Mouse (Mus musculus) right cerebral cortex, postnatal 36 days (tissue): ENCODE data around the gene Flii.

Experiments used
- DNase-seq, 2 experiments: peaks; one replicate each; pipeline ENCODE4 v3.0.0; 2022; ENCODE audit warnings: low spot score in 2 of 2, mixed read lengths in 1 of 2

The Flii gene

DNA sequence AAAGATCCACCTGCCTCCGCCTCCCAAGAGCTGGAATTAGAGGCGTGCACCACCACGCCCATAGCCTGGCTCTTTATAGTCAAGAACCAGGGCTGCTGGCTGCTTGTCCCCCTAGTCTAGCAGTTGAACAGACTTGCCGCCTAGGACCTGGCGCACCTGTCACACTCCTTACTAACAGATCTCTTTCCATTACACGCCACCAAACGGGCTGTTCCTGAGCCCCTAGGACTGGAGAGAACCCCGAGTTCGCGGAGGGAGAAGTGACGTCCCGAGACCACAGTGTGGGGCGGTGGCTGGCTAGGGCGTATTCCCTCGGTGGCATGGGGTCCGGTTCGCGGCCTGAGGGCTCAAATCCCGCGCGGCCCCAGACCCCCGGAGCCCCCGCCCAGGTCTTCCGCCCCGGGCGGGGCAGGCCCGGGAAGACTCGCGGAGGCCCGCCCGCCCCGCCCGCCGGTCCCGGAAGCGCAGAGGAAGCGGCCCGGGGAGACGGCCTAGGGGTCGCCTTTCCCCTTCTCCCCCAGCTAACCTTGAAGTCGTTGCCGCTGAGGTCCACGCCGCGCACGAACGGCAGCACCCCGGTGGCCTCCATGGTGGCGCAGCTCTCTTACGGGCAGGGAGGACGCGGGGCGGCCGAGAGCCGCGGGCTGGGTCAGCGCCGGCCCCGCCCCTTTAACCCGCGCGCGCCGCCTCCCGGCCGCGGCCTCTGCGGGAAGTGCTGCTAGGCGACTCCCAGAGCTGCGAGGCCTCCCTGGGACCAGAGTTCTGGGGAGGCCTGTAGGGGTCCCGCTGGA, at the start of gene Flii:
Gene Flii (minus strand): TSS at position 663 of the 791 bp plus-strand sequence.
- DNase-seq = peak; percentile 41 to 49

DNA sequence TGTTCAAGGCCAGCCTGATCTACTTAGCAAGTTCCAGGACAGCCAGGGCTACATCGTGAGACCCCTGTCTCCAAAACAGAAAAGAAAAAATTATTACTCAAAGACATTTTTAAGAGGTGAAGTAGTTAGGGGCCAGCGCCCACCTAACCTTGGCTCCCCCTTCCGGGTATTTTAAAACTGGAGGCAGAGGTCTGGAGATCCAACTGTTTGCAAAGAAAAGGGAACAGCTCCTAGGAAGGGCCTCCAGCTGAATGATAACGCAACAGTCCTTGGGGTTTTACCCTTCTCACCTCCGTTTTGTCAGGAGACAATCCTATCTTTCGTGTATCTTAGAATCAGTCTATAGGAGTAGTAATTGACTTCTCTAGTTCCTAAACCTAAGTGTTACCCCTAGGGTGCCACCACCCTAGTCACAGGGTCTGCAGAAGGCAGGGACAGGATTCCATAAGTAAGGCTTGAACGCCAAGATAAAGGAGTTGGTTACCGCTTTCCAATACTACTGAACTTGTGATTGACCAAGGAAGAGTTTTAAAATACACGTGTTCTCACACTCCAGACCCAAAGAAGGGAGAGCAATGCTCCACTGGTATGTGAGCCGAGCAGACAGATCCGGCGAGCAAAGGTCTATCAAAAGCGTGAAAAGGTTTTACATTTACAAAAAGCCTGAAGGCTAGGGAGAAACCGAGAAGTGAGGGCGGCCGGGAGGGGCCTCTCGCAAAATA, 49.2 kb upstream of the Flii start:
- no peak for DNase-seq

DNA sequence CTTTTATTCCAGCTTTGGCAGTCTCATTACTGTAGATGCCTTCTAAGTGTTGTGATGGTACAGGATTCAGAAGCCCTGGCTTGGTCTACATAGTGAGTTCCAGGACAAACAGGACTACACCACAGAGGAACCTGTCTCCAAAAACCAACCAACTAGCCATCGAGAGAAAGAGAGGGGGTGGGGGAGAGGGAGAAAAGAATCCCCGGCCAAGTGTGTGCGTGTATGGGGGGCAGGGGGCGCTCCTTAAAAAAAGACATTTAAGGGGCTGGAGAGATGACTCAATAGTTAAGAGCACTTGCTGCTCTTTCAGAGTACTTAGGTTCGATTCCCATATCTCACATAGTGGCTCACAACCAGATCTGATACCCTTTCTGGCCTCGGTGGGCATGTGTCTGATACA, 48.5 kb upstream of the Flii start:
- no peak for DNase-seq

DNA sequence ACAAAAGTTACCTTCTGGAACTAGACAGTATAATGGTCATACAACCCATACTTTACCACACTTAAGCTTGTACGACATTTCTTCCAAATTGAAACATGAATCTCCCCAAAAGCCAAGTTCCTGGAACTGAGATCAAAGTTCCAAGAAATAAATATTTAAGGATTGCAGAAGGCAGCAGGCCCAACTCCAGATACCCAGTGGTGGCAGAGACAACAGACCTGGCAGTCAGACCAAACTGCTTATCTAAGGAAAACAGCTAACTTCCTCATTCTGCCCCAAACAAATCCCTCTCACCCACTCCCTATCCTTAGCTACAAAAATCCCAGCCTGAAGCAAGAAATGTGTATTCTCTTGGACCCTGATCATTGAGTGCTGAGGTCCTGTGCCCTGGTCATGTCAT, 47.8 kb upstream of the Flii start:
- DNase-seq = no peak

DNA sequence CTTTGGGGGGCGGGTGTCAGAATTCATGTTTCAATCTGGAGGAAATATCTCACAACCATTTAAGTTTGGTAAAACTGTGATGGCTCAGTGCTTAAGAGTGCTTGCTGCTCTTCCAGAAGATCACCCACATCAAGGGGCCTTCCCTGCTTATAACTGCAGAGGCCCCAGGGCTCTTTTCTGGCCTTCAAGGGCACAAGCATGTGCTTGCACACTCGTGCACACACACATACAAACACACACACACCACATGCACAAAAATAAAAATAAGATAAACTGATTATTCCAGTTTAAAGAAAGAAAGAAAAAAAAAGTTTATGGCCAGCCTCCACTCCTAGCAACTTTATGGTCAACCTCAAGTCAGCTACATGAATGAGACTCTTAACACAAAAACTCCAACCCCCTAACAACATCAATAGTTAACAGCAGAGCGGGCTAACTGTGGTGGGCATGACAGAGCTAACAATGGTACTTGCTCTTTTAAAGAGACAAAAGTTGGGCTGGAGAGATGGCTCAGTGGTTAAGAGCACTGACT, 47.2 kb upstream of the Flii start:
- no peak for DNase-seq

DNA sequence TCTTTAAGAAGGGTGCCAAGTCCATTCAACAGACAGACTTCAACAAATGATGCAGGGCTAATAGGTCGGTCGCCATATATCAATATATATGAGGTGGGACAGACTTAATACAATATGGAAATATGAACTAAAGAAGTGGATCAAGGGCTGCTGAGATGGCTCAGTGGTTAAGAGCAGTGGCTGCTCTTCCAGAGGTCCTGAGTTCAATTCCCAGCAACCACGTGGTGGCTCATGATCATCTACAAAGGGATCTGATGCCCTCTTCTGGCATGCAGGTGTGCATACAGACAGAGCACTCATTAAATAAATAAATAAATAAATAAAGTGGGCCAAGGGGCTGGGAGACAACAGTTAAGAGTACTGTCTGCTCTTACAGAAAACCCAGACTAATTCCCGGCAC, 45.1 kb upstream of the Flii start:
- no peak for DNase-seq

DNA sequence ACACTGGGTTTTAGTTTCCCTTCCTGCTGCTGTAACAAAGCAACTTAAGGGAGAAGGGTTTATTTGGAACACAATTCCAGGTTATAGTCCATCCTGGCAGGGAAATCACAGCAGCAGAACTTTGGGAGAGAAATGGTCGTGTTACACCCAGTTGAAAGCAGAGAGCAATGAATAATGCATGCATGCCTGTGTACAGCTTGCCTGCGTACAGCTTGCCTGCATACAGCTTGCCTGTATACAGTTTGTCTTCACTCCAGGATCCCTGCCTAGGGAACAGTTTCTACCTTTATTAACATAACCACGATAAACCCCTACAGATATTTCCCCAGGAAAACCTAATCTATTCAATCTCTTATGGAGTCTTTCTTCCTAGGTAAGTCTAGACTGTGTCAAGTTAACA, 43.7 kb upstream of the Flii start:
- no peak for DNase-seq

DNA sequence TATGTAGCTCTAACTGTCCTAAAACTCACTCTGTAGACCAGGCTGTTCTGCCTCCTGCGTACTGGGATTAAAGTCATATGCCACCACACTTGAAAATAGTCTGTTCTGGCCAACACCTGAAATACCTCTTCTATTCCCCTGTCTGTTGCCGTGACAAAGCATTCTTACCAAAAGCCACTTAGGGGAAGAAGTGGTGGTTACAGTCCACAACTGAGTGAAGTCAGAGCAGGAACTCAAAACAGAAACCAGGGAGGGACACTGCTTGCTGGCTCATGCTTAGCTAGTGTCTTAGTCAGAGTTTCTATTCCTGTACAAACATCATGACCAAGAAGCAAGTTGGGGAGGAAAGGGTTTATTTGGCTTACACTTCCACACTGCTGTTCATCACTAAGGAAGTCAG, 42.3 kb upstream of the Flii start:
- DNase-seq = no peak

DNA sequence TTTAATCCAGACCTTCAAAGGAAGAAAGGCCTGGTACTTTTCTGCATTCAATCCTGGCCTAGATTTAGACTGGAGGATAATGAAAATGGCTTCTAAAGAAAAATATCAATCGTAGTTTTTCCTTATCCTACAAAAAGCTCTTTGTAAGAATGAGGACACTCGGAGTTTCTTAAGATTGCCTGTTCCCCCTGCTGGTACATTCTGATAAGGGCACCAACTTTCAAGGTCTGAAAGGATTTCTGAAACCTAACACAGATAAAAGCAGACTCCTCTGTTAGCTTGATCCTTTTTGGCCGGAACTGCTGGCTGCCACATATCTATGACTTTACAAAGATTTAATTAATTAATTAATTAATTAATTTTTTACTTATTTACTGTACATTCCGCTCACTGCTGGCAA, 39.9 kb upstream of the Flii start:
- DNase-seq = no peak

DNA sequence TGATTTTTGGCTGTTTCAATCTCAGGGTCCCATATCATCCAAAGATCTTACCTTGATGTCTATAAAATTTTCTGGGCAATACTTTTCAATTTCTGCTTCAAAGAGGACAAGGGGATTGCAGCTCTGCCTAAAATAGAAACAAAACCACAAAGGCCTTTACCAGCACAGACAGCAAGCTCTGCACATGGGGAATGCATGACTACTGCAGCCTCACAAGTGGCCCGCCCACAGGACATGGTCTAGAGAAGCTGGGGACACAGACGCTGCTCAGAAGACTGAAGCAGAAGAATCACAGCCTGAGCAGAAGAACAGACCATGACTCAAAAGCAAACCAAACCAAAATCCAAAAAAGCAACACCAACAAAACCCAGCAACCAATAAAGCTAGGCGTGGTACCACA, 34.6 kb upstream of the Flii start:
- DNase-seq = no peak

DNA sequence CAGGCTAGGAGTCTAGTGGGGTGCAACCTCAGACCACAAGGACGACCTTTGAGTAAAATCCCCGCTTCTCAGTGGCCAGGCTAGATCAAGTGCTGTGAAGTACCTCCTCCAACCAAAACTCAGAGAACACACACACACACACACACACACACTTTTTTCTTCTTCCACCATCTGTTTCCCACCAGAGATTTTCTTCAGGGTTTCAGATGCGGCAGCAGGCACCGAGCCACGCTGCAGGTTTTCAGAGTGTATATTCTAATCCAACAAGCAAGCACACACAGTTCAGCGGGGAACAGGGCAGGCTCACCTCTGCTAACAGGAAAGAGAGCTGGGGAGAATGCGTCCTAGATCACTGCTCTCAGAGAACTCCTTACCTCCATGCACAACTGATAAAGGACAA, 28.5 kb upstream of the Flii start:
- no peak for DNase-seq

DNA sequence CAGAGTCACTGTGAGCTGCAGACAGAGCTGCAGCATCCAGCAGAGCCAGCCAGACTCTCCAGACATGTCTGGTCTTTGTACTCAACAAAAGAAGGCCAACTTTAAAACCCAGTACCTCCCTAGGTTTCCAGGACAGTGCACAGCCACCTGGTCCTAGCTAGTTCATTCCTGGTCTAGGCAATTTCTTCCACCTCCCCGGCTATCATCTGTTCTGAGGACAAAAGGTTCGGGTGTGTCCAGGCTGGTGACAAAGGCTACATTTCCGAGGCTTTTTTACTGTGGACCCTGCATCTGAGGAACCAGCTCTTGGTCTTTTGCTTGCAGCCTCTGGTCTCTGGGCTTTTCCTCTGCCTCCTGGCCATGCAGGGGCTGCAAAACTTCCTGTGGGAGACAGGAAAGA, 13.3 kb upstream of the Flii start:
- no peak for DNase-seq

DNA sequence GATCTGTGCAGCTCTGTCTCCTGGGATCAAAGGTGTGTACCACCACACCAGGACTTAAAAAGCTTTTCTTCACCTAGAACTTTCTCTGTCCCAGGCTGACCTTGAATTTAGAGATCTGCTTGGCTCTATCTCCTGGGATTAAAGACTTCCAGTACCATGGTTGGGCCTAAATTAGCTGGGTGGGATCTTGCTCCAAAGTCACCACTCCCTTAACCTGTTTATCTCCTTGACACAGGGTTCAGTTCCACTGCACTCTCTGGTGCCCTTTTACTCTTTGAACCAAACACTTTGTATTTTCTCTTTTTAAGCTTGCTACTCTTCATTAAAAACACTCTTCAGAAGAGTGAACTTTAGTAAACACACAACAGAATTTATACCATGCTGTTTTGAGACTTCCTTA, 10.4 kb upstream of the Flii start:
- no peak for DNase-seq

DNA sequence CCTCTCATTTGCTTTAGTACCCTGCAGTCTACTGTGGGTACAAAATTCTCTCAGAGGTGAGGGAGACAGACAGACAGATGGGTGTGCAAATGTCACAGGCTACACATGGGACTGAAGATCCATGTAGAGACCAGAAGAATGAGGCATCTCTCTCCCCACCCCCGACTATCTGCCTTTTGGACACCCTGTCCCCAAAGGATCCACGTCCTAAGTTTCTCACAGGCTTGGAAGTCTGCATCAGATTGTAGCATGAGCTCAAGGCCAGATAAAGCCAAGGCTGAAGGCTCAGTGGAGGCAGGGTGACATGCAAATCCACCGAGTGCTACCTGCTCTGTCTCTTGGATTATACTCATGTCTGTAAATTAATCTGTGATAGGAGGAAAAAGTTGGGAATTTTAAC, 9.4 kb upstream of the Flii start:
- no peak for DNase-seq

DNA sequence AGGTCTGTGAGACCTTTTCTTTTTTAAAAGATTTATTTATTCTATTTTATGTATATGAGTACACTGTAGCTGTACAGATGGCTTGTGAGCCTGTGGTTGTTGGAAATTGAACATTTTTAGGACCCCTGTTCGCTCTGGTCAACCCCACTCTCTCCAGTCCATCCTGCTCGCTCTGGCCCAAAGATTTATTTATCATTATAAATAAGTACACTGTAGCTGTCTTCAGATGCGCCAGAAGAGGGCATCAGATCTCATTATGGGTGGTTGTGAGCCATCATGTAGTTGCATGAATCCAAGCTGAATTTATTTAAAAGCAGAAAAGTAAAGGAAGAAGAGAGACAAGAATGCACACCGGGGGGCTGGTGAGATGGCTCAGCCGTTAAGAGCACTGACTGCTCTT, 8.1 kb upstream of the Flii start:
- no peak for DNase-seq

DNA sequence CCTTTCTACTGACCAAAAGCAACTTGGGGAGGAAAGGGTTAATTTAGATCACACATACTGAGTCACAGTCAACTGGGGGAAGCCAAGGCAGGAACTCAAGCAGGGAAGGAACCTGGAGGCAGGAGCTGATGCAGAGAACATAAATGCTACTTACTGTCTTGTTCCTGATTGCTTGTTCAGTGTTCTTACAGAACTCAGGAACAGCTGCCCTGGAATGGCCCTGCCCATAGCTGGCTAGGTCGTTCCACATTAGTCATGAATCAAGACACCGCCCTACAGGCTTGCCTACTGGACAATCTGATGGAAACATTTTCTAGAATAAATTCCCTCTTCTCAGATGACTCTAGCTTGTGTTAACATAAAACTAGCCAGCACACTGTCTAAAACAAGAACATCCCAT, 7.1 kb upstream of the Flii start:
- DNase-seq = no peak

DNA sequence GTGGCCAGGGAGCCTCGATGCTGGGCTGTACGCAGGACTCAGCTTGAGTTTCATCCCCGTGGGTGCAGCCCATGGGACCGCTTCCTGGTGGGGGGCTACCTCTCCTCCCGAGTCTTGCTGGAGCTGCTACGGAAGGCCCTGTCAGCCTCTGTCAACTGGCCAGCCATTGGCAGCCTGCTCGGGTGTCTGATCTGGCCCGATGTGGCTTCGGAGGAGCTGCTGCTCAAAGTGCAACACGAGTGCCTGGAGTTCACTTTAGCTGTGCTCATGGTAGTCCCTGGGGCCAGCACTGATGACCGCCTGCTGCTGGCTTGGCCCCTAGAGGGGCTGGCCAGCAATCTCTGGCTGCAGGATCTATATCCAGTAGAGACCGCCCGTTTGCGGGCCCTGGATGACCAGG, 4.2 kb upstream of the Flii start:
- no peak for DNase-seq

DNA sequence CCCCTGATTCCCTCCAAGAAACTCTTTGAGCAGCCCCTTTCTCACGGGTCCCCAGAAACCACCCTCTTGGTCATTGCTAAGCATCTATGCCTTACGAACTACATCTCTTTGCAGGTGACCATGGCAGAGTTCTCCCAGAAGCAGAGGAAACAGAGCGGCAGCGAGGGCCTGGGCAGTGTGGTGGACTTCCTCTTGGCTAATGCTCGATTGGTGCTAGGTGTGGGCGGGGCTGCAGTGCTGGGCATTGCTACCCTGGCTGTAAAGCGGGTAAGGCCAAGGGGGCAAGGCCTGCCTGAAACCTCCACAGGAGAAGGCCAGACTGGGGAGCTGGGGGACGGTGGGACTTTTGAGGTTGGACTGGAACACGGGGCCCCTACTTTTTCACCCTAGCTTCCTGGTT, 3.1 kb upstream of the Flii start:
- DNase-seq = no peak

DNA sequence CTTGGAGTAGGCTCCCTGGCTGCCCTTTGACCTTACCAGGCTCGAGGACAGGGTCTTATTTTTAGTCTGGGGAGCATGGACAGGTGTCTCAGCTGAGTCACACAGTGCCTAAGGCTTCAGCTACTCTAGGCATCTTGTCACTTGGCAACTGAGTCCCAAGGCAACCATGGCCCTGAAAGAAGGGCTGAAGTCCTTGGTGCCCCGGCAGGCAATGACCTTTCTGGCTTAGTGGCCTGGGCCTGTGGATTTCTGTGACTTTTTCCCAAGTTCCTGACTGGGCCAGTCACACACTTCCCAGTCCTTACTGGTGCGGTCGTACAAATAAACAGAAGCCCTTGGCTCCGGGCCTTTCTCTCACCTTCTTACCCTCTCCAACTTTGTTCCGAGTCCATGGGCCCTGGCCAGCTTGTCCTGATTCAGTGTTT, 2.2 kb upstream of the Flii start:
- no peak for DNase-seq

DNA sequence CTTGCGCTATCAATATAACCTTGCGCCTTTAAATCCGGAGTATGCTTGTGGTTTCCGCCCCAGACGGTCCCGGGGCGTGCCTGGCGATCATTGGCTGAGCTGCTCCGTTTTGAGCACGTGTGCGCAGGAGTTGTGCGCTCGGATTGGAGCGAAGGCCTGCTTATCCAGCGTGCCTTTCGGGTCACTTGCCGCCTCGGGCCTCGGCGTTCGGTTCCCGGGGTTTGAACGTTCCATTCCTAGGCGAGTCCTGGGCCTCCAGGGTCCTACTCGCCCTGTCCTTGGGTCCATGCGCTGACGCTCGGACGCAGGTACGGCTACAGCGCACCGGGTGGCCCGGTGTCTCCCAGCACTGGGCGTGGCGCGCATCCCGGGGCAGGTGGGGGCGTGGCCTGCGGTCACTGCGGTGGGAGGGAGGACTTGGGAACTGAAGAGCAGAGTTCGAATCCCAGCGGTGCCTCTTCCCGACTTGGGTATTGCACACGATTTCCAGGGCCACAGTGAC, 1.2 kb upstream of the Flii start, which contains the start of gene Mief2:
Gene Mief2 (plus strand): TSS at position 139 of the 502 bp plus-strand sequence.
- peak; percentile 94 to 95 for DNase-seq

DNA sequence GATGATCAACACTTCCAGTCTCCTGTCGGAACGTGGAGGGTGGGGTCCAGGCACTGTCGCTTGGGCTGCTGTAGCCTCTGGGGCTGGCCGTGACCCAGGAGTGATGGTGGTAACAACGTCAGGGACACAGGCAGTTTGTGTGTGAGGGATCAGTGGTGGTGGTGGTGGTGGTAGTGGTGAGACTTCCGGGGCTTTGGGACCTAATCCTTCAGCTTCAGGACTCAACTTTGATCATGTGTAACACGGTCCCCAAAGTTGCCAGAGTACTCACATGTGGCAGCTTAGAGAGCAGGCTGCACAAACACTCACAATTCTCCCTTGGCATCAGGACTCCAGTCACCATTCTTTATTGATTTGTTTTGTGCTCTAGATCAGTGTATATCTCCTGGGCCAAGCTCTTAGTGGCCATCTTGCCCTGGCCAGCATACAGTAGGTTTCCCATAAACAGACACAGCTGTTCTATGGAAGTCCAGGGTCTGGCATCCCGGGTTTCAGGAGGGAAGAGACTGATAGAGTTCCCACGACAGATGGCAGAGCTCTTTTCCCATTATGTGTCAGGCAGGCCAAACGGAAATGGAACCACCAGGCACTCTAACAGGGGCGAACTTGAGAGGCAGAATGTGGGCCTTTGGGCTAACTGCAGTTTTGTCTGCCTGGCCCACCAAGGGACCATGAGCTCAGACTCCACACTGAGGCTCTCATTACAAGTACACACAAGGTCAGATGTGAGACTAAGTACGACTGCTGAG, 503 bp upstream of the Flii start:
- no peak for DNase-seq

DNA sequence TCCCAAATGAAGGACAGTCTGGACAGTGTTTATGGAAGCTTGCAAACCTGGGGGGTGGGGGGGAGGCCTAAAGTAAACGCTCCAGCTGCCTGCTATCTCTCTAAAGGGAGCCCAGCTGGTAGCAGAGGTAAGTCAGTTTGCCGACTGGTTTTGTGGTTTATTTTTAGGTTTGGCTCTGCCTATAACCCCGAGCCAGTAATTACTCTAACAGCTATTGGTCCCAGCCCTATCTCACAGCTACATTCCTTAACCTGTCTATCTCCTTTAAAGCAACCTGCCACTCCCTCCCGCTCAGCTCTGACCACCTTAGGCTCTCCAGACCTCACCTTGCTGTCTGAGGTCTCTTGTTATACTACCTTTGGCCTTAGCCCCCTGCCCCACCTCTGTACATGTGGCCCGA, 7.8 kb downstream of the Flii start:
- no peak for DNase-seq
